Mouse (Mus musculus) testis, adult 2 months (tissue): Measurements from ENCODE around the gene Basp1.

ENCODE experiments used
- CTCF ChIP-seq: fragments of 200-500 bp; IDR thresholded peaks from 2 replicates; pipeline ENCODE4 v1.5.1; 2012; ENCODE audit warnings: low read depth, mild to moderate bottlenecking, inconsistent platforms, low read length, moderate library complexity; ENCODE audit not compliant: control insufficient read depth, insufficient read depth, insufficient replicate concordance
- POLR2A ChIP-seq: fragments of 200-500 bp; IDR thresholded peaks from 2 replicates; pipeline ENCODE4 v1.6.1; 2012; ENCODE audit warnings: low read depth, mild to moderate bottlenecking, inconsistent platforms, low read length, moderate library complexity; ENCODE audit not compliant: control insufficient read depth

- TF ChIP-seq POLR2A: no peak
- no peak for TF ChIP-seq CTCF
Observed at GRCm38 (mm10) chr15:25321636-25322035, 91.9 kb downstream of the Basp1 start.
